Mouse (Mus musculus) liver, adult 2 months (tissue): ENCODE data around the gene Tbc1d10c.

ENCODE experiments used
- CTCF ChIP-seq: fragments of 200-500 bp; IDR thresholded peaks from 2 replicates; pipeline ENCODE4 v1.5.1; 2011; ENCODE audit warnings: low read depth, low read length, control low read depth
- POLR2A ChIP-seq: fragments of 200-500 bp; IDR thresholded peaks from 2 replicates; pipeline ENCODE4 v1.6.1; 2011; ENCODE audit warnings: low read length, control low read depth; ENCODE audit not compliant: insufficient read depth; ENCODE audit errors: extremely low read depth

DNA sequence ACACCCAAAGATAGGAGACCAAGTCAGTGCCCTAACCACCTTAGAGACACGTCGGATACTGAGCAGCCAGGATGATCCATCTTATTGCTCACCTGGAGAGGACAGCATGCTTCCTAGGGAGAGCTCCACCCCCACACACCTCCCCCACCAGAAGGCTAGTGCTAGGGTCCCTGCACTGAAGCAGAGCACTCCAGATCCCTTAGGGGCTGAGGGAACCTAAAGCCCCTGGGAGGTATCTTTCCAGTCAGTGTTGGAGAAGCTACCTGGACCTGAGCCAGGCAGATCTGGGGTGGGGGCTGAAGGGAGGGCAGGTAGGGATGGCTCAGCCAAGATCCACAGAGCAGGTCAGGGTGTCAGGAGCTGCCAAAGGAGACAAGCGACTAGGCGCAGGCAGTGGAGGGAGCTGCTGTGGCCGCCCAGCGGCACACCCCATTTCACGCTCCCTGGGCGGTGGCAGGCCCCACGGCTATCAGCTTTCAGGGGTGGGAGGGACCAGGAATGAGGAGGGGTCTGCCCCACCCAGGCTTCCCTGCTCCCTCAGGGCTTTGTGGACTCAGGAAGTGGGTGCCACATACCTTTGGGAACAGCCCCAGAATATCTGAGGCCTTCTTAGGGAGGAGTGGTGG, 38.5 kb upstream of the Tbc1d10c start:
- no peak for TF ChIP-seq CTCF
- TF ChIP-seq POLR2A: no peak
